Mouse (Mus musculus) midbrain, embryonic 14.5 days (tissue): ENCODE results near the gene Rps6. TPM values are rescaled to one million over a fixed set of nuclear protein-coding genes. Genes with fewer than 3 reads are reported as not detected.
A peak's percentile ranks its signal among the peaks of the same experiment; 100 is the strongest.

Experiments used
- ATAC-seq: fragments of 200-750 bp; cut with Nextera tagmentation; 2 replicates; pipeline ENCODE4 v1.8.0; 2017; ENCODE audit warnings: moderate number of reproducible peaks, moderate library complexity; ENCODE audit not compliant: low FRiP score, low TSS enrichment
- DNase-seq: peaks from one replicate; pipeline ENCODE4 v3.0.0-alpha.2; 2015
- H3K27ac ChIP-seq: fragments of 300-500 bp; sonication (generic); replicated peaks from 2 replicates; pipeline ENCODE4 v1.5.1; 2014; ENCODE audit warnings: mild to moderate bottlenecking, low read depth, low read length, moderate library complexity
- H3K27me3 ChIP-seq: fragments of 300-500 bp; sonication (generic); 2 replicates; pipeline ENCODE4 v1.6.1; 2014; ENCODE audit warnings: low read length, control low read depth, mixed read lengths; ENCODE audit not compliant: control insufficient read depth, insufficient read depth
- H3K36me3 ChIP-seq: fragments of 300-500 bp; sonication (generic); 2 replicates; pipeline ENCODE4 v1.6.1; 2014; ENCODE audit warnings: low read length, control low read depth; ENCODE audit not compliant: control insufficient read depth, insufficient read depth
- H3K4me1 ChIP-seq: fragments of 300-500 bp; sonication (generic); 2 replicates; pipeline ENCODE4 v1.6.1; 2014; ENCODE audit warnings: mild to moderate bottlenecking, antibody characterized with exemption, low read length, control low read depth; ENCODE audit not compliant: control insufficient read depth, insufficient read depth
- H3K4me2 ChIP-seq: fragments of 300-500 bp; sonication (generic); 2 replicates; pipeline ENCODE4 v1.6.1; 2014; ENCODE audit warnings: mild to moderate bottlenecking, low read length, moderate library complexity
- H3K4me3 ChIP-seq: fragments of 300-500 bp; sonication (generic); replicated peaks from 2 replicates; pipeline ENCODE4 v1.5.1; 2014; ENCODE audit warnings: low read depth, low read length
- H3K9ac ChIP-seq: fragments of 300-500 bp; sonication (generic); replicated peaks from 2 replicates; pipeline ENCODE4 v1.6.1; 2014; ENCODE audit warnings: mild to moderate bottlenecking, low read length, moderate library complexity
- H3K9me3 ChIP-seq: fragments of 300-500 bp; sonication (generic); 2 replicates; pipeline ENCODE4 v1.6.1; 2016; ENCODE audit warnings: low read length, control low read depth, mixed read lengths; ENCODE audit not compliant: control insufficient read depth
- WGBS: fragments of 180-500 bp; shearing (Covaris S2); extraction: QIAGEN DNeasy Blood & Tissue Kit; methylation state at CpG from one replicate; pipeline ENCODE4 v1.1.7; 2014; 5-methylcytosine and 5-hydroxymethylcytosine counted together
- polyA plus RNA-seq: library from polyadenylated mRNA; unstranded; fragments of >200 nt; fragmentation: Nextera tagmentation; extraction: Ambion mirVana; gene quantifications from 2 replicates; pipeline ENCODE4 v1.2.1, GENCODE M21; 2014

Rps6 gene
- polyA plus RNA-seq, 1 experiment from 2014 or later: 486 TPM

DNA sequence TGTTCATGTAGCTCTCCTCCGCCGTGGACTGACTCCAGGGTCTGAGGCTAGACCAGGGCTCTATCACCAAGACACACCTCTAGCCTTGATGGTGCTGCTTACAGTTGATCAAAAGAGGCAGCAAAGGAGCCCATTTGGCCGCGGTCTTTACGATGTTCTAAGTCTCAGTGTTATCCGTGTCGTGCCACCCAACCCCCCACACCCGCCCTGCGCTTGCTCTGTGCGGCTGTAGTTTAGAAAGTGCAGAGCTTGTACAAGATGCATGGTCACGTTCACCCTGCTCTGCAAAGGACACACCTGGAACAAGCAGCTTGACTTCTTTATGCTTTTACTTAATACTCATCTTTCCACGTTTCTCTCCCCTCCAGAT is 28.6 kb upstream of the Rps6 start:
- WGBS: 66% methylated on average over 12 of the region's 12 CpGs
- H3K4me1 ChIP-seq: no peaks in the 10 kb centered on the region
- no peak overlapping the region for H3K4me3 ChIP-seq
- H3K27me3 ChIP-seq: no peaks in the 10 kb centered on the region
- ATAC-seq (no peak), DNase-seq (no peak)
- no peak overlapping the region for H3K9ac ChIP-seq
- no peaks in the 10 kb centered on the region for H3K9me3 ChIP-seq
- no peaks in the 10 kb centered on the region; the same call in 1 of the 2 replicates for H3K36me3 ChIP-seq
- peak overlapping the region; percentile 40 for H3K4me2 ChIP-seq
- no peak overlapping the region for H3K27ac ChIP-seq

DNA sequence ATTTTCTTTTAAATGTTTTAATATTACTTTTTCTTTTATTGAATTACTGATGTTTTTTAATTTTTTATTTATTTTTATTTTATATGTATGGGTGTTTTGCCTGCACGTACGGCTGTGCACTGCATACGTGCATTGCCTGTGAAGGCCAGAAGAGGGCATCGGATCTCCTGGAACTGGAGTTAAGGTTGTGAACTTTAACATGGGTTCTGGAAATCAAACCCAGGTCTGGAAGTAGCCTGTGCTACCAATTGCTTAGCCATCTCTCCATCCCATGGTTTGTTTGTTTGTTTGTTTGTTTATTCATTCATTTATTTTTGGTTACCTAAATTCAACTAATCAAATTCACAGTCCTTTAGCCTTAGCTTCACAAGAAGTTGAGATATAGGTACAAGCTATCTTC is 27.7 kb upstream of the Rps6 start:
- no peak overlapping the region for H3K9ac ChIP-seq
- no peaks in the 10 kb centered on the region; the same call in 1 of the 2 replicates for H3K36me3 ChIP-seq
- no peak overlapping the region for H3K4me3 ChIP-seq
- no peak overlapping the region for H3K27ac ChIP-seq
- WGBS: 40% methylated on average over 4 of the region's 4 CpGs
- H3K4me1 ChIP-seq: no peaks in the 10 kb centered on the region
- H3K4me2 ChIP-seq: no peak overlapping the region
- DNase-seq (peak; percentile 46), ATAC-seq (no peak)
- no peaks in the 10 kb centered on the region for H3K27me3 ChIP-seq
- H3K9me3 ChIP-seq: no peaks in the 10 kb centered on the region

DNA sequence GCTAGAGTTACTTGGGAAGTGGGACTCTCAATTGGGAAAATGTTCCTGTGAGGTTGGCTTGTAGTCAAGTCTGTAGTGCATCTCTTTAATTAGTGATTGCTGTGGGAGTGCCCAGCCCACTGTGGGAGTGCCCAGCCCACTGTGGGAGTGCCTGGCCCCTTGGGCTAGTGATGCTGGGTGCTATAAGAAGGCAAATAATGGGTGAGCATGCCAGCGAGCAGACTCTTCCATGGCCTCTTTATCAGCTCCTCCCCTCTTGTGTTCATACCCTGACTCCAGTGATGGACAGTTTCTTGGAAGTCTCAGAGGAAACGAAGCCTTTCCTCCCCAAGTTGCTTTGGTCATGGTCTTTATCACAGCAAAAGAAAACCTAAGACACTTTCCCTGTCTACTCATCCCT is 25.2 kb upstream of the Rps6 start:
- 74% methylated on average over 2 of the region's 2 CpGs for WGBS
- DNase-seq: no peak

DNA sequence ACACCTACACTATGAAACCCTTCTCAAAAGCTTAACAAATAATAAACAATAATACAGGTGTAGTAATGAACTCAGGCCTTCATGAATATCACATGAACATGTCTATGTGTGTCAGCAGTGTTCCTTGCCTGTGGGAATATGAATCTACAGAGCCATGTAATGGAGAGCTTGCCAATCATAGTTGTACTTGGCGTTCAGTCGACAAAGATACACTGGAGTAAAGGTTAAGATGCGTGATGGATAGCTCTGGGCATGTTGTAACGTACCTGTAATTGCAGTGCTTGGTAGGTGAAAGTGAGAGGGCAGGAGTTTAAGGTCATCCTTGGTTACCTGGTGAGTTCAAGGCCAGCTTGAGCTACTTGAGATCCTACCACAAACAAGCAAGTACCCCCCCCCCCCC is 24.0 kb upstream of the Rps6 start:
- no peak overlapping the region for H3K9ac ChIP-seq

More for the DNA sequence above, 25.2 kb upstream of the Rps6 start:
- Histone ChIP-seq H3K27me3 (no peaks in the 10 kb centered on the region), H3K9ac (no peak overlapping the region), H3K9me3 (no peaks in the 10 kb centered on the region), H3K4me3 (no peak overlapping the region), H3K4me2 (no peak overlapping the region), H3K4me1 (no peaks in the 10 kb centered on the region), H3K36me3 (no peaks in the 10 kb centered on the region), H3K27ac (no peak overlapping the region)
- no peak for ATAC-seq

DNA sequence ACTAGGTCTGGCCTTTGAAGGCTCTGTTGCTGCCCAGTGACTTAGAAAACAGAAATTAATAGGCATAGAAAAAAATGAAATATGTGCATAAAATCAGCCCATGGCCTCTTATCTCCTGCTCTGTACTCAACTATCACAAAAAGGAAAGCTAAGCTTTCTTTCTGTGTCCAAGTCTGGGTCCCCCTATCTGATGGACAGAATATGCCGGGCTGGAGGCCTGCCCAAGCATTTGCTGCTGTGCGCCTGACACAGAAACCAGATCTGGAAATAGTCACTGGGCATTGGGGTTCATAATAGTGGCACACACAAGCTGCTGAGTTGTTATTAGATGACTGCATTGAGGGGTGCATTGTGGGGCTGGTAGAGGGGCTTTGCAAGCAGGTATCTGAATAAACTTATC is 22.3 kb upstream of the Rps6 start:
- Histone ChIP-seq H3K9me3 (no peaks in the 10 kb centered on the region), H3K9ac (no peak overlapping the region), H3K4me1 (peaks cover 10% of the 10 kb centered on the region), H3K27ac (no peak overlapping the region), H3K36me3 (no peaks in the 10 kb centered on the region), H3K27me3 (no peaks in the 10 kb centered on the region), H3K4me2 (no peak overlapping the region), H3K4me3 (no peak overlapping the region)
- 95% methylated on average over 2 of the region's 2 CpGs for WGBS
- DNase-seq (no peak), ATAC-seq (no peak)

More for the DNA sequence above, 24.0 kb upstream of the Rps6 start:
- H3K9me3 ChIP-seq: no peaks in the 10 kb centered on the region
- no peak for ATAC-seq
- no peak overlapping the region for H3K4me2 ChIP-seq
- H3K4me3 ChIP-seq: no peak overlapping the region
- no peaks in the 10 kb centered on the region for H3K4me1 ChIP-seq
- no peak for DNase-seq
- no peaks in the 10 kb centered on the region for H3K27me3 ChIP-seq
- H3K27ac ChIP-seq: no peak overlapping the region
- H3K36me3 ChIP-seq: no peaks in the 10 kb centered on the region
- 87% methylated on average over 4 of the region's 4 CpGs for WGBS

DNA sequence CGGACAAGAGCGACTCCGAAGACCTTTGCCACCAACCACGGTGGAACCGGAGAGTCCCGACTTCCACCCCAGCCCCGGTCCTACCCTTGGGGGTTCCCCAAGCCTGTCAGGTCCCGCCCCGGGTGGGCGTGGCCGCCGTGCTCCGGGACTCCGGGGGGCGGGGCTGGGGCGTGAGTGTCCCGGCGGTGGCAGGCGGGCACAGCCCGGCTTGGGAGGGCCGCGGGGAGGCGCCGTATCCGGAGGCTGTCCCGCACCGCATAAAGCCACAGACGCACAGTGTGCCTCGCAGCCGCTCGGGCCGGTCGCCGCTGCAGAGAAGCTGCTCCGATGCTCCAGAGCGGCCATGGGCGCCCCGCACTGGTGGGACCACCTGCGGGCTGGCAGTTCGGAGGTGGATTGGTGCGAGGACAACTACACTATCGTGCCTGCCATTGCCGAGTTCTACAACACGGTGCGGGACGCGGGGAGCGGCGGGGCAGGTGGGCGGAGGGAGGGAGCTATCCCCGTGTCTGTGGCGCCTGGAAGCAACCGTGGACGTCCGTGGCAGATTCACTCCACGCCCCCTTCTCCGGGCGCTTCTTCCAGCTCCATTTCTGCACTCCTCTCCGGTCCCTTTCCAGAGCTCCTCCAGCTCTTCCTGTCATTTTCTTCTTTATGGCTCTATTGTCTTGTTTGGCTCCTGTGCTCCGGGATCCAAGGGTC is 17.1 kb upstream of the Rps6 start, which contains the start of gene Acer2:
Gene Acer2 (plus strand): TSS at position 251 of the 702 bp plus-strand sequence.
- no peaks in the 10 kb centered on the region for H3K9me3 ChIP-seq
- under 1% methylated on average over 60 of the region's 60 CpGs for WGBS
- H3K27me3 ChIP-seq: no peaks in the 10 kb centered on the region; the same call in 1 of the 2 replicates
- H3K36me3 ChIP-seq: no peaks in the 10 kb centered on the region
- peak within 1 kb of the TSS; percentile 45 for H3K27ac ChIP-seq
- peak within 1 kb of the TSS; percentile 70 for H3K9ac ChIP-seq
- peaks cover 10% of the 10 kb centered on the region for H3K4me1 ChIP-seq
- DNase-seq (peak; percentile 85), ATAC-seq (peak; percentile 92)
- peak within 1 kb of the TSS; percentile 64 for H3K4me3 ChIP-seq
- H3K4me2 ChIP-seq: peak within 1 kb of the TSS; percentile 92

DNA sequence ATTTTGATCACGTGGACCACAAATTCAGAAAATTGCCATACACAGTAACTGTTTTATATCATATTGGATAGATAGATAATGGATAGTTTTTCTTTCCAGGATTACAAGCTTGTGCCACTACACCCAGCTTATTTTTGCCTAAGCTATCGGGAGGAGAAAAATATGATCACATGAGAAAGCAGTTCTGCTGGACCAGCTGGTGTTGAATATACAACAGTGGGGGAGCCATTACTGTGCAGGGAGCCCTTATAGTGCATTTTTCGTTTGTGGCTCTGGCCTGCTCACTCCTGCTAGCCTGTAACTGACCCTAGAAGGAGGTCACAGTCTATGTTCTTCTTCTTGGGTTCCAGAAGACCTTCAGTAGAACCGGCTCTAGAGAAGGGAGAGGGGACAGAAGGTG is 15.9 kb upstream of the Rps6 start:
- no peak for ATAC-seq
- Histone ChIP-seq H3K9me3 (no peaks in the 10 kb centered on the region), H3K4me3 (no peak overlapping the region), H3K36me3 (no peaks in the 10 kb centered on the region), H3K4me2 (no peak overlapping the region), H3K9ac (no peak overlapping the region), H3K27me3 (no peaks in the 10 kb centered on the region; the same call in 1 of the 2 replicates), H3K27ac (no peak overlapping the region), H3K4me1 (peaks cover 10% of the 10 kb centered on the region)
- no peak for DNase-seq
- 56% methylated on average over 4 of the region's 4 CpGs for WGBS

DNA sequence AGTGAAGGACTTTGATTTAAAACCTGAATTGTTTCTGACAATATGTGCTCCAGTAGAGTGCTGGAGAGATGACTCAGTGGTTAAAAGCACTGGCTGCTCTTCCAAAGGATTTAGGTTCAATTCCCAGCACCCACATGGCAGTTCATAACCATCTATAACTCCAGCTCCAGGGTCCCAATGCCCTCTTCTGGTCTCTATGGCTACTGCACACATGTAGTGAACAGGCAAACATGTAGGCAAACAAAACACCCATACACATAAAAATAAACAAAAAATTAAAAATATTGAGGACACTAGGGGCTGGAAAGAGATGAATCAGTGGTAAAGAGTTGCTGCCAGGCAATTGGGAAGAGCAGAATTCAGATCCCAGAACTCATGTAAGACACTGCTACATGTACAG is 14.8 kb upstream of the Rps6 start:
- H3K4me3 ChIP-seq: no peak overlapping the region
- no peak overlapping the region for H3K4me2 ChIP-seq
- DNase-seq (no peak), ATAC-seq (no peak)
- H3K9me3 ChIP-seq: no peaks in the 10 kb centered on the region
- no peaks in the 10 kb centered on the region; the same call in 1 of the 2 replicates for H3K27me3 ChIP-seq
- no peak overlapping the region for H3K27ac ChIP-seq
- H3K4me1 ChIP-seq: peaks cover 10% of the 10 kb centered on the region
- no peak overlapping the region for H3K9ac ChIP-seq
- H3K36me3 ChIP-seq: no peaks in the 10 kb centered on the region

DNA sequence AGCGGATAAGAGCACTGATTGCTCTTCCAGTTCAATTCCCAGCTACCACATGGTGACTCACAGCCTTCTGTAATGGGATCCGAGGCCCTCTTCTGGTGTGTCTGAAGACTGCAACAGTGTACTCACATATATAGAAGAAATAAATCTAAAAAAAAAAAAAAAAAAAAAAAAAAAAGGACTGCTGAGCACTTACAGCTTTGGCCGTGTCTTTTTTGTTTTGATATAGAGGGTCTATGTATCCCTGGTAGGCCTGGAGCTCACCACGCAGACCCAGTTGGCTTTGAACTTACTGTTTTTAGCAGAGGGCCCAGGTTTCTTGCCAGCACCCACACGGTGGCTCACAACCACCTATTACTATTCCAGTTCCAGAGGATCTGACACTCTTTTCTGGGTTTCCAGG is 6.9 kb upstream of the Rps6 start:
- Histone ChIP-seq H3K4me3 (no peak overlapping the region), H3K36me3 (no peaks in the 10 kb centered on the region), H3K27ac (no peak overlapping the region), H3K9me3 (no peaks in the 10 kb centered on the region), H3K4me1 (no peaks in the 10 kb centered on the region), H3K4me2 (no peak overlapping the region), H3K27me3 (no peaks in the 10 kb centered on the region), H3K9ac (no peak overlapping the region)
- DNase-seq: no peak
- 86% methylated on average over 5 of the region's 5 CpGs for WGBS
- ATAC-seq: no peak
